Mouse (Mus musculus) hindbrain, embryonic 11.5 days (tissue): ENCODE measurements around the gene Bmp4. TPM values are rescaled to one million over a fixed set of nuclear protein-coding genes. Genes with fewer than 3 reads are reported as not detected.

Experiments
- polyA plus RNA-seq: library from polyadenylated mRNA; unstranded; fragments of >200 nt; fragmentation: Nextera tagmentation; extraction: Ambion mirVana; gene quantifications from 2 replicates; pipeline ENCODE4 v1.2.1, GENCODE M21; 2014

Bmp4 gene
- polyA plus RNA-seq, 1 experiment from 2014 or later: 11.4 TPM

Other genes starting within 250 kb of the Bmp4 start
- gene Gm15217, start 11.3 kb downstream of the Bmp4 start, polyA plus RNA-seq: not detected in 2 replicates